Mouse (Mus musculus): Measurements from ENCODE around the gene Mettl3.
"Not testable (repeated sequence)": the region's sequence is repeated elsewhere in the genome, so short reads cannot be mapped to it uniquely, and the experiment has no call there.

The Mettl3 gene

DNA sequence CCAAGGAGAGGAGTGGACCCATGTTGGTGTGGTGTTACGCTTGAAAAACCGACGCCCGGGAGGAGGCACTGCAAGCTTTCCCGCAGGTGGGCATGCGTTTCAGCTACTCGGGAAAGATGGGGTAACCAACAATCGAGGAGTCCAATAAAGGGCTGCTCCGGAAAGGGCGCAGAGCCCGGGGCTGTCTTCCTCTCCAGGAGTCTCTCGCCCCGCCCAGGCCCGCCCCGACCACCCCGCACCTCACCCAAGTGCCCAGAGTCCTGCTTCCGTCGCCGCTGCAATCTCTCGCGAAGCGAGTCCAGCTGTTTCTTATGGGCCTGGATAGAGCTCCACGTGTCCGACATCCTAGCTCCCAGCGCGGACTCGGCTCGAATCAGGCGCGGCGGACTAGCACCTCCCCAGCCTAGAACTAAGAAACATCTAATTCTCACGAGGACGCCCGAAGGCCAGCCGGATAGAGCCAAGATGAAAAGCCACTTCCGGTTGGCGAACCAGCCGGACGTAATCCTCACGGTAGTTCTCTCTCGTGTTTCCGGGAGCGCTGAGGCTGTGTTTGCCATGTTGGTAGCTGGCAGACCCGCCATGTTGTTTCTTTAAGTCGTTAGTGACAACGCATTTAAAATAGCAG, at the start of gene Mettl3:
Mettl3 (minus strand) TSS at position 485 of the 628 bp plus-strand sequence.
- DNase-seq, result peak; percentile 90

- DNase-seq, result no peak
Observed at GRCm38 (mm10) chr14:52339512-52339852, 34.6 kb upstream of the Mettl3 start.

DNA sequence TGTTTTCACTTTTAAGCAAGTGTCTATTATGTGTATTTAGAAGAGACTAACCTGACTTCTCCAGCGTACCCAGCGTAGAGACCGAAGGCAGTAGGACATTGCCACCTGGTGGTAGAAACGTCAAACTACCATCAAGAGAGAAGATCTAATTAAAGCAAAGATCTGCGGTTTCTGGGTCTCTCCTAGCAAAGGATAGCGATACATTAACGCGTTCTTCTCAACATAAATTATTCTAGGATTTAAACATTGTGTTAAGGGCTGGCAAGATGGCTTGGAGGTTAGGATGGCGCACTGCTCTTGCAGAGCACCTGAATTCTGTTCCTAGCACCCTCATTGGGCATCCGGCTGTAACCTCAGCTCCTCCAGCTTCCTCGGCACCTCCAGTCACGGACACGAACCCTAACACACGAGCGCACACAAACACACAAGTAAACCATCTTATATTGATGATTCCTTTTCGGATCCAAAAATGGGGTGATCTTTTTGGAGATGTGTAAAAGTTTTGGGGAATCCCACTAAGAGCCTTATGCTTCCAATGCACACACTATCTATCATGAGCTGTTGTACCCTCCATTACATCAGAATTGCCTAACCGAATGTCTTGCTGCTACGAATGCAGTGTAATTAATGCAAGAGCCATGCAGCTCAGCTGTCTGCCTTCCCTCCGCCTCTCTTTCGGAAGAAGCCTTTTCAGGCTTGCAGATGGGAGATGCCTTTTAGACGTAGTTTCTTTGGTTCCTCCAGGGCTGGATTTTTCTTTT, 34.0 kb upstream of the Mettl3 start:
- DNase-seq, result peak; percentile 43

DNA sequence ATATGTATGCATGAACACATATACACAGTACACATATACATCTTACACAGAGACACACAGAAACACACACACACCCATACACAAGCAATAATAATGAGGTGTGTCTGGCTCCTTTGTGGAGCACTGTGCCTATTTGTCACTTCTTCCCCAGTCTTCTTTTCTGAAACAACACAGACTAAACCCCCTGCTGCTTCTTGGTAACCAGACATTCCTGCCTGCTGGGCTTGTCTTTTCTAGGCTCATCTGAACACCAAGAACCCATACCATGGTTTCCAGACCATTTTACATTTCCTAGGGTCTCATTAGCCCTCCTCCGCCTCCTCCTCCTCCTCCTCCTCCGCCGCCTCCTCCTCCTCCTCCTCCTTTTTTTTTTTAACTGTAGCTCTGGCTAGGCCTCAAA, 27.2 kb upstream of the Mettl3 start:
- DNase-seq, result no peak

- DNase-seq, result no peak
Observed at GRCm38 (mm10) chr14:52331069-52331750, 26.3 kb upstream of the Mettl3 start.

GRCm38 (mm10) chr14:52327910-52328812, 23.2 kb upstream of the Mettl3 start, which contains the start of gene Sall2:
Gene Sall2, minus strand, starts transcription at chr14:52328762.
- no peak for DNase-seq

DNA sequence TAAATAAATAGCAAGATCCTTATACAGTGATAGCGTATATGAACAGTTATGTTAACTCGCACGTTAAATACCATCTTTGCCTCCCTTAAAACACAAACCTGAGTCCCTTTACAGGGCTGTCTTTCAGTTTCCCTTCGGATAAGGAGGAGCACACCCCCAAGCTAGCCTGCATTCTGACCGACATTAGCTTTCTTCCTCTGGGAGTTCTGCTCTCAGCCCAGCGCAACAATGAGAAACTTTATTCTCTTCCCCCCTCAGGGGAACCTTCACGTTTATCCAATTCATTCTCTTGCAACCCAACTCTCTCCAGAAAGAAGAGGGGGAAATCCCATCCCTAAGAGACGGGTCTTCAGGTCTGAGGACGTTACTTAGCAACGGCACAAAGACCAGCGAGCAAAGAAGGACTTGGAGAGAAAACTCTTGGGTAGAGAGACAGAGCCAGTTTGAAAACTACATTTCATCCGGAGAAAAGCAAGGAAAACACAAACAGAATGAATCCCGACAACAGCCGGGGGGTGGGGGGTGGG, 22.5 kb upstream of the Mettl3 start:
- DNase-seq, result no peak

GRCm38 (mm10) chr14:52325890-52326289, 21.0 kb upstream of the Mettl3 start:
- DNase-seq, result no peak

- no peak for DNase-seq
Observed at GRCm38 (mm10) chr14:52319361-52319760, 14.4 kb upstream of the Mettl3 start.

DNA sequence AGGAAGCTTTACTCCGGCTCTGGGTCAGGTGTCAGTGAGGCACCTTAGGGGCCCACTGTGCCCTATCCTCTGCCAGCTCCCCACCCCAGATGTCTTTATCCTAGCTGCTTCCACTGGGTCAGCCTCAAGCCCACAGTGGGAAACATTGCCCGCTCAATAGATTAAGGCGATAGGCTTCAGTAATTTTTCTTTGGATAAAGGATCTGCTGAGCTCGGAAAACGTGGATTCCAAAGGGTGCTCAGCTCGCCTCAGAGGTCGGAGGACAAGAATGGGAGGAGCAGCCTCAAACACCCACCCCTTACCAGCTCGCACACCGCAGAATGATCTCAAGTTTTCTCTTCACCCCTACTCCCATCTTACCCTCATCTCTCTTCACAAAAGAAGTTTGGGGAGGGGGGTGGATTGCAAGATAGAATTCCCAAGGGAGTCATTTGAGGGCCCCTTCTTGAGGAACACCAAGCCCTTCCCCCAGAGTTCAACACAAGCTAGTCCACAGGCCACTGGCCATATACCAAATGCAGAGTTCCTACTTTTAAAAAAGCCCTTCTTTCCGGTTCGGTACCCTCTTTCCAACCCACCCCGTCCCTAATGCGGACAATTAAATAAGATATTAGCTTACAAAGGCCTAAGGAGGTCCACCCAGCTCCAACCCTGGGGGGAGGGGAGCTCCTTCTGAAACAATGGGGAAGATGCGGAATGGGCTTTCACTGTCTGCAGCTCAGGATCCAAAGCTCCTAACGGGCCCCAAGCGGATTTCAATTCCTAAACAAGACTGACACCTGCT, 11.7 kb upstream of the Mettl3 start:
- DNase-seq, result peak; percentile 56

DNA sequence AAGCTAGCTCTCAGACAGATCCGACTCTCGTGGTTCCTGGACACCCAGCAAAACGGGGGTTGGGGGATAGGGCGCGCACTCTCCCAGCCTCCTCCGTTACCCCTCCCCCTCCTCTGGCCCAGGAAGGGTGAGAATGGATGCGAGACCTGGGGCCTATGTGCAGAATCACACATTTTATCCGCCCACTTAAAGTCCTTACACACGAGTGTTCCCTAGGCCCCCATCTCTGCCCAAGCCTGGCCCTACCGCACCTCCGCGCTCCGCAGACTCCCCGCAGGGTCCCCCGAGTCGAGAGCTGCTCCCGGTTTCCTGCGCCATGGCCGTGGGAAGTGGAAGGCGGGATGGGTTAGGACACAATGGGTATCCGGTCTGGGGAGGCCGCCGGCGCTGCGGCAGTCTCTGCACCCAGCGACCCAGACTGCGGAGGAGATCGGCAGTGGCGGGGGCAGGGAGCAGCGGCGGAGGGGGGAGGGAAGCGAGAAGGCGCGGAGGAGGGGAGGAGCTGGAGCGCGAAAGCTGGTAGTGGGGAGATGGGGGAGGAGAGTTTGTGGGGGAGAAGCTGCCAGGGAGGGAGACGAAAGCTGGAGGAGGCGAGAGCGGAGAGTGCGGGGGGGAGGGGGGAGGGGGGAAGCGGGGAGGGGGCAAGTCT, 11.0 kb upstream of the Mettl3 start:
- peak; percentile 81 for DNase-seq

GRCm38 (mm10) chr14:52315283-52315780, 10.4 kb upstream of the Mettl3 start:
- peak; percentile 55 for DNase-seq

DNA sequence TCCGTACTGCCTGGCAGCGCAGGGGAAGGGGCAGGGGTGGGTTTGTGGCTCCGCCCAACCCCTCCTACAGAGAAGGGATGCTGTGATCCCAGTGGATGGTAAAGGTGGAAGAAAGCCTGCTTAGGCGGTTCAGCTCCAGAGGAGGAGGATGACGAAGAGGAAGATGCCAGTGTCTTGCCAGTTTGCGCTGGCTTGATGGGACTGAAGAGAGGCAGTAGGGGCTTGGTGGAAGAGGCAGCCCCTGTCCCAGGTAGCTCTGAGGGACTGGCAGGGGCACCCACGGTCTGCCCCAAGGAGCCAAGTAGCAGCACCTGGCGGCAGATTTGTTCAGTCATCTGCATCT, 9.9 kb upstream of the Mettl3 start:
- DNase-seq, result peak; percentile 51

DNA sequence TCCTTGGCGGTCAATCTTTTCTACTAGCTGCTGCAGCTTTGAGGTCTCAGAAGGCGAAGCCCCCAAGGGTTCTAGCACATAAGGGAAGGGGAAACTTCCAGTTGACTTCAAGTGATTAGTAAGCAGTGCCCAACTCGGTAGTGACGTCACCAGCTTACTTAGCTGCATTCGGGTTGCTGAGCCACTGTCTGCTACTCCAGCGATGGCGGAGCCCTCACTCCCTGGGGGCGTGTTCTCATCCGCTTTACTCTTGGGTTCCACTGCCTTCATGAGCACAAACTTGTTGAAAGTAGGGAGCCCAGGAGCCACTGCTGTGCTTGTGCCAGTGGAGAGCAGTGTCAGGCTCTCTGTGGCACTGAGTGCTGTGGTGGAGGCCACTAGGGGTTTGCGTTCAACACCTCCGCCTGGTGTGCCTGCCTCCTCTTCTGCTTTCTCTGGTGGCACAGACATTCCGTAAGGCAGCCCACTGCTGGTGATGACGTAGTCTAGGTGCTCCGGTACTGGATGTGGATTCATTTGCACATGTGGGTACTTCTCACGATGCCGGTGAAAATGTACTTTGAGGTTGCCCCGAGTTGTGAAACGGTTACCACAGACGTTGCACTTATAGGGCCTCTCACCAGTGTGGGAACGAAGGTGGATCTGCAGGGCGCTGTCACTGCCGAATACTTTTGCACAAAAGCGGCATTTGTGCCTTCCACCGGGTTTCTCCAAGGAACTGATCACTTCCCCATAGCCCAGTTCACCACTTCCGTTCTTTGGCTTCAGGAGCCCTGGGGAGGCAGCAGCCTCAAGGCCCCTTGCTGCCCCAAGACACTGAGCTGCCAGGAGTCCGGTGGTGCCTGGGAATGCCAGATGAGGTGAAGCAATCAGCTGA, 9.2 kb upstream of the Mettl3 start:
- DNase-seq, result peak; percentile 35

GRCm38 (mm10) chr14:52310906-52311305, 6.0 kb upstream of the Mettl3 start:
- DNase-seq, result no peak

DNA sequence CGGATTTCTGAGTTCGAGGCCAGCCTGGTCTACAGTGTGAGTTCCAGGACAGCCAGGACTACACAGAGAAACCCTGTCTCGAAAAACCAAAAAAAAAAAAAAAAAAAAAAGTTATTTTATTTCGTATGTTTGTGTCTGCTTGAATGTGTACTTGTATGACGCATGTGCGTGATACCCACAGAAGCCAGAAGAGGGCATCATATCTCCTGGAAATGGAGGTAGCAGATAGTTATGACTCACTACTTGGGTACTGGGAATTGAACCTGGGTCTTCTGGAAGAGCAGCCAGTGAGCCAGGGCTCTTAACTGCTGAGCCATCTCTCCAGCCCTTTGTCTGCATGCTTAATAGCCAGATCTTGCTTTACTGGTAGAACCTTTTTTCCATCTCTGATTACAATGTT, 5.4 kb upstream of the Mettl3 start:
- not testable (repeated sequence) for DNase-seq

GRCm38 (mm10) chr14:52306100-52306499, 1.2 kb upstream of the Mettl3 start:
- no peak for DNase-seq

- DNase-seq, result not testable (repeated sequence)
Observed at GRCm38 (mm10) chr14:52303517-52303916, 1.4 kb downstream of the Mettl3 start.

DNA sequence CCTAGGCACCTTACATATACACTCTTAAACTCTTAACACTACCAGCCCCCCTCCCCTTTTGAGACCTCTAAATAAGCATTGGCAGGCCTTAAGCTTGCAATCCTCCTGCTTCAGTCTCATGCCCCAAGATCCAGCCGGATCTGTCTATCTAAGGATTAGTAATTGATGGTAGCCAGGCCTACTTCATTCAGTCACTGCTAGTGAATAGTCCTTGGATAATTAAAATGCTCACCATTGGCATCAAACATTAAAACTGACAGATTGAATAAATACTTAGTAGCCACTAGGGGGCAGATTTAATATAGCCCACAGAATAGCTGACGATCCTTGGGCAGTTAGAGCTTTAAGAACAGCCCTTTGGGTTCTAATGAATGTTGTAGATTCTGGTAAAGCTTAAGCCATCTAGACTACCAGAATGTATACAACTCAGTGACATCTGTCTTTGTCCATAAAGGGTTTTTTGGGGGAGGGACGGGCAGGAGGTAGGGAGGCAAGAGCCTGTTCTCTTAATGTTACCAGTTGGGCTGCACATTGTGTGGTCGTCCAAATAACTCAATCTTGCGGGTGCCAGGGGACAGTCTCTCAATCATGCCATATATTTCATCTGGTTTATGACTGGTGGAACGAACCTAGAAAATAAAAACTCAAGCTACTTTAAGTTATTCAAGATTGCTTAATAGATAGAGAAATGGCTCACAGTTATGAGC, 9.2 kb downstream of the Mettl3 start:
- DNase-seq, result no peak

Measured in cerebellum, adult 11-12 months (tissue).